8 mouse cellular contexts compared by ENCODE assay signal in the genomic region with DNA sequence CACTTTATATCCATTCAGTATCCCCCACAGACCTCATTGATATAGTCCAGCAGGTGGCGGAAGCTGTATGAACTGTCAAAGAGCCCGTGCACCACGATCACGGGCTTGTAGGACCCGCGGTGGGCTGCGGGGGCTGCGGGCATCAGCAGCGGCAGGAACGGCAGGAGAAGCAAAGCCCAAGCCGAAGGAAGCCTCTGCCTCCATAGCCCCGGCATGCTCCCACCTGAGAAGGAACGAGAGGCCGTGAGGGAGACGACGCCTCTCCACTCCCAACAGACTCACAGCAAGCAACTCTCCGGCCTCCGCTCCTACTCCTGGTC. TPM values are rescaled to one million over a fixed set of nuclear protein-coding genes. Genes with fewer than 3 reads are reported as not detected.
DNase-seq lines count a peak whose midpoint lies in the region; ATAC-seq lines count a peak whose summit lies in the region.

No protein-coding gene starts in this region.

- H3K9me3 ChIP-seq in forebrain, embryonic 12.5 days: no peaks in the 10 kb centered on the region
- H3K9me3 ChIP-seq in kidney, embryonic 14.5 days (ENCODE audit: control insufficient read depth, low read length): no peaks in the 10 kb centered on the region
- no peaks in the 10 kb centered on the region for H3K9me3 ChIP-seq in stomach, embryonic 16.5 days (replicated peaks; ENCODE audit: control insufficient read depth, low read length)

- H3K4me1 ChIP-seq in forebrain, embryonic 12.5 days: peaks cover 54% of the 10 kb centered on the region
- H3K4me1 ChIP-seq in kidney, embryonic 14.5 days (ENCODE audit: control insufficient read depth, insufficient read depth, low read length): peaks cover 40% of the 10 kb centered on the region
- H3K4me1 ChIP-seq in stomach, embryonic 16.5 days (ENCODE audit: control insufficient read depth, insufficient read depth, low read length): peaks cover 40% of the 10 kb centered on the region

- peaks cover 30% of the 10 kb centered on the region for H3K27me3 ChIP-seq in forebrain, embryonic 12.5 days
- peaks cover 21% of the 10 kb centered on the region for H3K27me3 ChIP-seq in kidney, embryonic 14.5 days (ENCODE audit: control insufficient read depth, insufficient read depth, low read length)
- peaks cover 21% of the 10 kb centered on the region for H3K27me3 ChIP-seq in stomach, embryonic 16.5 days (ENCODE audit: control insufficient read depth, insufficient read depth, low read length)

- peak; percentile 29 for DNase-seq in gastrocnemius, postnatal 10 days
- DNase-seq in gastrocnemius, adult 18-20 months (ENCODE audit: low spot score): no peak
- DNase-seq in MN1 (ENCODE audit: low spot score): peak; percentile 73

- H3K27ac ChIP-seq in forebrain, embryonic 12.5 days: peak overlapping the region; percentile 92
- peak overlapping the region; percentile 96 for H3K27ac ChIP-seq in kidney, embryonic 14.5 days (ENCODE audit: low read depth, low read length)
- peak overlapping the region; percentile 99 for H3K27ac ChIP-seq in stomach, embryonic 16.5 days (ENCODE audit: low read length)

- ATAC-seq in forebrain, embryonic 12.5 days (ENCODE audit: low FRiP score): peak; percentile 30
- ATAC-seq in kidney, embryonic 14.5 days (ENCODE audit: low FRiP score, low TSS enrichment): peak; percentile 22; the same call in 1 of the 2 replicates
- ATAC-seq in megakaryocyte progenitor cell, adult 5-6 weeks (replicated peaks; ENCODE audit: poor library complexity): peak; percentile 47
- no peak for ATAC-seq in stomach, embryonic 16.5 days (ENCODE audit: insufficient read depth, low FRiP score)
- no peak for ATAC-seq in activated CD4-positive, CD25-positive, alpha-beta regulatory T cell, adult 4 months

- peak overlapping the region; percentile 71 for H3K4me3 ChIP-seq in forebrain, embryonic 12.5 days (replicated peaks)
- peak overlapping the region; percentile 61 for H3K4me3 ChIP-seq in kidney, embryonic 14.5 days (ENCODE audit: low read length)
- peak overlapping the region; percentile 87 for H3K4me3 ChIP-seq in stomach, embryonic 16.5 days (replicated peaks; ENCODE audit: low read length)

- H3K9ac ChIP-seq in forebrain, embryonic 12.5 days: peak overlapping the region; percentile 73
- peak overlapping the region; percentile 75 for H3K9ac ChIP-seq in kidney, embryonic 14.5 days (ENCODE audit: low read depth, low read length)
- H3K9ac ChIP-seq in stomach, embryonic 16.5 days (ENCODE audit: low read length): peak overlapping the region; percentile 91

- peak overlapping the region; percentile 87 for H3K4me2 ChIP-seq in forebrain, embryonic 12.5 days
- H3K4me2 ChIP-seq in kidney, embryonic 14.5 days (replicated peaks; ENCODE audit: low read depth, low read length): peak overlapping the region; percentile 89
- peak overlapping the region; percentile 70 for H3K4me2 ChIP-seq in stomach, embryonic 16.5 days (ENCODE audit: low read depth, low read length)

- WGBS in forebrain, embryonic 12.5 days: under 1% methylated on average over 18 of the region's 18 CpGs
- WGBS in kidney, embryonic 14.5 days: under 1% methylated on average over 18 of the region's 18 CpGs
- WGBS in stomach, embryonic 16.5 days: under 1% methylated on average over 18 of the region's 18 CpGs

- H3K36me3 ChIP-seq in forebrain, embryonic 12.5 days (replicated peaks): peaks cover 14% of the 10 kb centered on the region
- peaks cover 17% of the 10 kb centered on the region; the same call in 1 of the 2 replicates for H3K36me3 ChIP-seq in kidney, embryonic 14.5 days (ENCODE audit: control insufficient read depth, insufficient read depth, low read length)
- H3K36me3 ChIP-seq in stomach, embryonic 16.5 days (ENCODE audit: control insufficient read depth, insufficient read depth, low read length): peaks cover 4% of the 10 kb centered on the region; the same call in 1 of the 2 replicates

RNA-seq across cellular contexts. Expression of gene Ppt2, which starts 1.6 kb away (rescaled TPM):
- total RNA-seq in gastrocnemius, postnatal 10 days (2021): 10 to 100 TPM; 32.6 to 33.7 TPM
- 10 to 100 TPM; 36.0 to 38.3 TPM for total RNA-seq in gastrocnemius, adult 18-20 months (2021)
- 20.3 and 21.2 TPM in 2 replicates for polyA plus RNA-seq in forebrain, embryonic 12.5 days (2016; fragmentation: Nextera tagmentation; extraction: Ambion mirVana)
- 33.5 and 39.1 TPM in 2 replicates for polyA plus RNA-seq in kidney, embryonic 14.5 days (2014; fragmentation: Nextera tagmentation; extraction: Ambion mirVana)
- 26.5 and 33.5 TPM in 2 replicates for total RNA-seq in megakaryocyte progenitor cell, adult 5-6 weeks (2015)
- 15.3 and 19.7 TPM in 2 replicates for total RNA-seq in megakaryocyte progenitor cell, adult 5-6 weeks (2017)
- polyA plus RNA-seq in stomach, embryonic 16.5 days (2015; fragmentation: Nextera tagmentation; extraction: Ambion mirVana): 25.2 and 25.7 TPM in 2 replicates
- 10 to 100 TPM; 13.3 to 16.8 TPM for polyA plus RNA-seq in activated CD4-positive, CD25-positive, alpha-beta regulatory T cell, adult 4 months (2017; shearing (Covaris generic))

RNA-seq across cellular contexts. Expression of gene Prrt1, which starts 2.6 kb away (rescaled TPM):
- under 1 TPM; 0.61 to 0.63 TPM for total RNA-seq in gastrocnemius, postnatal 10 days (2021)
- under 1 TPM; 0.30 to 0.38 TPM for total RNA-seq in gastrocnemius, adult 18-20 months (2021)
- 2.9 and 3.9 TPM in 2 replicates for polyA plus RNA-seq in forebrain, embryonic 12.5 days (2016; fragmentation: Nextera tagmentation; extraction: Ambion mirVana)
- 0.16 and 0.18 TPM in 2 replicates for polyA plus RNA-seq in kidney, embryonic 14.5 days (2014; fragmentation: Nextera tagmentation; extraction: Ambion mirVana)
- total RNA-seq in megakaryocyte progenitor cell, adult 5-6 weeks (2015): 0.17 and 0.34 TPM in 2 replicates
- not detected in 2 replicates for total RNA-seq in megakaryocyte progenitor cell, adult 5-6 weeks (2017)
- polyA plus RNA-seq in stomach, embryonic 16.5 days (2015; fragmentation: Nextera tagmentation; extraction: Ambion mirVana): 0.31 and 0.45 TPM in 2 replicates
- polyA plus RNA-seq in activated CD4-positive, CD25-positive, alpha-beta regulatory T cell, adult 4 months (2017; shearing (Covaris generic)): 1 to 10 TPM in 1 of 2 experiments, under 1 TPM in 1; 0.34 to 1.4 TPM

RNA-seq across cellular contexts. Expression of gene Egfl8, which starts 11.0 kb away (rescaled TPM):
- total RNA-seq in gastrocnemius, postnatal 10 days (2021): 10 to 100 TPM; 13.8 to 15.2 TPM
- total RNA-seq in gastrocnemius, adult 18-20 months (2021): 1 to 10 TPM; 1.6 to 3.3 TPM
- 3.2 and 4.6 TPM in 2 replicates for polyA plus RNA-seq in forebrain, embryonic 12.5 days (2016; fragmentation: Nextera tagmentation; extraction: Ambion mirVana)
- 3.2 and 3.6 TPM in 2 replicates for polyA plus RNA-seq in kidney, embryonic 14.5 days (2014; fragmentation: Nextera tagmentation; extraction: Ambion mirVana)
- 0.47 and 1.1 TPM in 2 replicates for total RNA-seq in megakaryocyte progenitor cell, adult 5-6 weeks (2015)
- total RNA-seq in megakaryocyte progenitor cell, adult 5-6 weeks (2017): 0.92 and 2.2 TPM in 2 replicates
- polyA plus RNA-seq in stomach, embryonic 16.5 days (2015; fragmentation: Nextera tagmentation; extraction: Ambion mirVana): 3.5 and 4.8 TPM in 2 replicates
- polyA plus RNA-seq in activated CD4-positive, CD25-positive, alpha-beta regulatory T cell, adult 4 months (2017; shearing (Covaris generic)): 1 to 10 TPM; 1.3 to 1.9 TPM

RNA-seq across cellular contexts. Expression of gene Fkbpl, which starts 17.8 kb away (rescaled TPM):
- 1 to 10 TPM; 4.5 to 4.7 TPM for total RNA-seq in gastrocnemius, postnatal 10 days (2021)
- 1 to 10 TPM; 5.7 to 6.0 TPM for total RNA-seq in gastrocnemius, adult 18-20 months (2021)
- polyA plus RNA-seq in forebrain, embryonic 12.5 days (2016; fragmentation: Nextera tagmentation; extraction: Ambion mirVana): 13.9 and 14.6 TPM in 2 replicates
- polyA plus RNA-seq in kidney, embryonic 14.5 days (2014; fragmentation: Nextera tagmentation; extraction: Ambion mirVana): 14.8 and 16.5 TPM in 2 replicates
- total RNA-seq in megakaryocyte progenitor cell, adult 5-6 weeks (2015): 3.8 and 4.1 TPM in 2 replicates
- total RNA-seq in megakaryocyte progenitor cell, adult 5-6 weeks (2017): 17.7 and 40.0 TPM in 2 replicates
- 13.1 and 14.4 TPM in 2 replicates for polyA plus RNA-seq in stomach, embryonic 16.5 days (2015; fragmentation: Nextera tagmentation; extraction: Ambion mirVana)
- 1 to 10 TPM; 3.5 to 5.4 TPM for polyA plus RNA-seq in activated CD4-positive, CD25-positive, alpha-beta regulatory T cell, adult 4 months (2017; shearing (Covaris generic))

RNA-seq across cellular contexts. Expression of gene Atf6b, which starts 20.2 kb away (rescaled TPM):
- total RNA-seq in gastrocnemius, postnatal 10 days (2021): 10 to 100 TPM; 12.7 to 14.4 TPM
- total RNA-seq in gastrocnemius, adult 18-20 months (2021): 1 to 10 TPM; 5.9 to 7.9 TPM
- polyA plus RNA-seq in forebrain, embryonic 12.5 days (2016; fragmentation: Nextera tagmentation; extraction: Ambion mirVana): 107 and 109 TPM in 2 replicates
- 54.6 and 61.7 TPM in 2 replicates for polyA plus RNA-seq in kidney, embryonic 14.5 days (2014; fragmentation: Nextera tagmentation; extraction: Ambion mirVana)
- total RNA-seq in megakaryocyte progenitor cell, adult 5-6 weeks (2015): 25.5 and 27.8 TPM in 2 replicates
- total RNA-seq in megakaryocyte progenitor cell, adult 5-6 weeks (2017): 24.3 and 30.2 TPM in 2 replicates
- 73.5 and 78.0 TPM in 2 replicates for polyA plus RNA-seq in stomach, embryonic 16.5 days (2015; fragmentation: Nextera tagmentation; extraction: Ambion mirVana)
- polyA plus RNA-seq in activated CD4-positive, CD25-positive, alpha-beta regulatory T cell, adult 4 months (2017; shearing (Covaris generic)): 10 to 100 TPM; 15.6 to 26.7 TPM

Comparison
In these comparisons a context has a peak if more than half of its experiments do, and no peak if none do; other contexts are left out.
1. ATAC-seq: peak in forebrain, embryonic 12.5 days (single experiment), kidney, embryonic 14.5 days (single experiment) and megakaryocyte progenitor cell, adult 5-6 weeks (single experiment); none in stomach, embryonic 16.5 days (single experiment) and activated CD4-positive, CD25-positive, alpha-beta regulatory T cell, adult 4 months (single experiment).
2. Peak in every context shown above with its lines, with median percentiles within 50 percentile points of each other: H3K27ac ChIP-seq, H3K4me2 ChIP-seq, H3K4me3 ChIP-seq and H3K9ac ChIP-seq.